Mouse (Mus musculus): ENCODE measurements around the gene Rccd1. TPM values are rescaled to one million over a fixed set of nuclear protein-coding genes. Genes with fewer than 3 reads are reported as not detected.

Rccd1 gene
- polyA plus RNA-seq (2014; fragmentation: Nextera tagmentation; extraction: Ambion mirVana): 9.4 and 11.6 TPM in 2 replicates

- H3K4me3 ChIP-seq (replicated peaks; ENCODE audit: low read length): peak within 1 kb of the TSS; percentile 46
- DNase-seq (ENCODE audit: low spot score) (peak; percentile 96), ATAC-seq (ENCODE audit: low FRiP score) (peak; percentile 99)
- no peaks in the 10 kb centered on the region for H3K27me3 ChIP-seq (ENCODE audit: control insufficient read depth, insufficient read depth, low read length)
- 1% methylated on average over 38 of the region's 38 CpGs for WGBS
- H3K36me3 ChIP-seq (replicated peaks; ENCODE audit: control insufficient read depth, insufficient read depth): peaks cover 55% of the 10 kb centered on the region
- peak within 1 kb of the TSS; percentile 59 for H3K9ac ChIP-seq
- no peaks in the 10 kb centered on the region for H3K9me3 ChIP-seq (ENCODE audit: control insufficient read depth, low read length)
- peaks cover 12% of the 10 kb centered on the region for H3K4me1 ChIP-seq (replicated peaks; ENCODE audit: control insufficient read depth, insufficient read depth, low read length)
- H3K27ac ChIP-seq: peak within 1 kb of the TSS; percentile 84
- H3K4me2 ChIP-seq (replicated peaks): peak within 1 kb of the TSS; percentile 65
These were observed at the start of gene Rccd1 for GRCm38 (mm10) chr7:80324043-80324815. Gene Rccd1 (minus strand): TSS chr7:80324454.

GRCm38 (mm10) chr7:80373850-80374249 lies 49.6 kb upstream of the Rccd1 start:
- WGBS: 77% methylated on average over 12 of the region's 12 CpGs
- DNase-seq (ENCODE audit: low spot score): no peak
- no peak for ATAC-seq (ENCODE audit: low FRiP score)

GRCm38 (mm10) chr7:80373352-80373751 lies 49.1 kb upstream of the Rccd1 start:
- no peak for ATAC-seq (ENCODE audit: low FRiP score)
- Histone ChIP-seq H3K4me2 (replicated peaks) (no peak overlapping the region), H3K9me3 (ENCODE audit: control insufficient read depth, low read length) (no peaks in the 10 kb centered on the region), H3K27ac (no peak overlapping the region), H3K9ac (no peak overlapping the region), H3K36me3 (replicated peaks; ENCODE audit: control insufficient read depth, insufficient read depth) (peaks cover 4% of the 10 kb centered on the region), H3K4me3 (replicated peaks; ENCODE audit: low read length) (no peak overlapping the region), H3K4me1 (replicated peaks; ENCODE audit: control insufficient read depth, insufficient read depth, low read length) (peaks cover 16% of the 10 kb centered on the region), H3K27me3 (ENCODE audit: control insufficient read depth, insufficient read depth, low read length) (no peaks in the 10 kb centered on the region)
- DNase-seq (ENCODE audit: low spot score): no peak
- 79% methylated on average over 4 of the region's 4 CpGs for WGBS

More at GRCm38 (mm10) chr7:80373850-80374249, 49.6 kb upstream of the Rccd1 start:
- Histone ChIP-seq H3K27me3 (ENCODE audit: control insufficient read depth, insufficient read depth, low read length) (no peaks in the 10 kb centered on the region), H3K9me3 (ENCODE audit: control insufficient read depth, low read length) (no peaks in the 10 kb centered on the region), H3K36me3 (replicated peaks; ENCODE audit: control insufficient read depth, insufficient read depth) (no peaks in the 10 kb centered on the region), H3K9ac (no peak overlapping the region), H3K4me2 (replicated peaks) (no peak overlapping the region), H3K27ac (no peak overlapping the region), H3K4me3 (replicated peaks; ENCODE audit: low read length) (no peak overlapping the region), H3K4me1 (replicated peaks; ENCODE audit: control insufficient read depth, insufficient read depth, low read length) (peaks cover 16% of the 10 kb centered on the region)

- 63% methylated on average over 2 of the region's 2 CpGs for WGBS
- Histone ChIP-seq H3K4me2 (replicated peaks) (no peak overlapping the region), H3K4me3 (replicated peaks; ENCODE audit: low read length) (no peak overlapping the region), H3K9ac (no peak overlapping the region), H3K4me1 (replicated peaks; ENCODE audit: control insufficient read depth, insufficient read depth, low read length) (peaks cover 16% of the 10 kb centered on the region), H3K27me3 (ENCODE audit: control insufficient read depth, insufficient read depth, low read length) (no peaks in the 10 kb centered on the region), H3K27ac (no peak overlapping the region), H3K36me3 (replicated peaks; ENCODE audit: control insufficient read depth, insufficient read depth) (peaks cover 11% of the 10 kb centered on the region), H3K9me3 (ENCODE audit: control insufficient read depth, low read length) (no peaks in the 10 kb centered on the region)
- DNase-seq (ENCODE audit: low spot score) (no peak), ATAC-seq (ENCODE audit: low FRiP score) (no peak)
These were observed 48.4 kb upstream of the Rccd1 start for GRCm38 (mm10) chr7:80372667-80373066.

- 89% methylated on average over 3 of the region's 3 CpGs for WGBS
- H3K27me3 ChIP-seq (ENCODE audit: control insufficient read depth, insufficient read depth, low read length): no peaks in the 10 kb centered on the region
- H3K4me2 ChIP-seq (replicated peaks): no peak overlapping the region
- H3K4me1 ChIP-seq (replicated peaks; ENCODE audit: control insufficient read depth, insufficient read depth, low read length): peaks cover 16% of the 10 kb centered on the region
- peaks cover 16% of the 10 kb centered on the region for H3K36me3 ChIP-seq (replicated peaks; ENCODE audit: control insufficient read depth, insufficient read depth)
- no peaks in the 10 kb centered on the region for H3K9me3 ChIP-seq (ENCODE audit: control insufficient read depth, low read length)
- DNase-seq (ENCODE audit: low spot score): no peak
- no peak overlapping the region for H3K27ac ChIP-seq
- no peak for ATAC-seq (ENCODE audit: low FRiP score)
- no peak overlapping the region for H3K9ac ChIP-seq
- H3K4me3 ChIP-seq (replicated peaks; ENCODE audit: low read length): no peak overlapping the region
These were observed 47.9 kb upstream of the Rccd1 start for GRCm38 (mm10) chr7:80372166-80372565.

- DNase-seq (ENCODE audit: low spot score): peak; percentile 82
- Histone ChIP-seq H3K4me2 (replicated peaks) (peak within 1 kb of the TSS; percentile 82), H3K4me1 (replicated peaks; ENCODE audit: control insufficient read depth, insufficient read depth, low read length) (peaks cover 16% of the 10 kb centered on the region), H3K27ac (peak within 1 kb of the TSS; percentile 80), H3K36me3 (replicated peaks; ENCODE audit: control insufficient read depth, insufficient read depth) (peaks cover 26% of the 10 kb centered on the region), H3K27me3 (ENCODE audit: control insufficient read depth, insufficient read depth, low read length) (no peaks in the 10 kb centered on the region), H3K9me3 (ENCODE audit: control insufficient read depth, low read length) (no peaks in the 10 kb centered on the region), H3K4me3 (replicated peaks; ENCODE audit: low read length) (peak within 1 kb of the TSS; percentile 68), H3K9ac (peak within 1 kb of the TSS; percentile 81)
- ATAC-seq (ENCODE audit: low FRiP score): peak; percentile 71
- WGBS: under 1% methylated on average over 58 of the region's 86 CpGs
These were observed 46.9 kb upstream of the Rccd1 start, which contains the start of gene Man2a2 for GRCm38 (mm10) chr7:80371041-80371751. Gene Man2a2 (minus strand): TSS chr7:80371375.

- Histone ChIP-seq H3K27me3 (ENCODE audit: control insufficient read depth, insufficient read depth, low read length) (no peaks in the 10 kb centered on the region), H3K9me3 (ENCODE audit: control insufficient read depth, low read length) (no peaks in the 10 kb centered on the region), H3K27ac (peak overlapping the region; percentile 80), H3K36me3 (replicated peaks; ENCODE audit: control insufficient read depth, insufficient read depth) (peaks cover 31% of the 10 kb centered on the region), H3K4me2 (replicated peaks) (peak overlapping the region; percentile 82), H3K4me1 (replicated peaks; ENCODE audit: control insufficient read depth, insufficient read depth, low read length) (peaks cover 16% of the 10 kb centered on the region), H3K4me3 (replicated peaks; ENCODE audit: low read length) (peak overlapping the region; percentile 68), H3K9ac (peak overlapping the region; percentile 81)
- ATAC-seq (ENCODE audit: low FRiP score) (peak; percentile 31), DNase-seq (ENCODE audit: low spot score) (peak; percentile 68)
- under 1% methylated on average over 26 of the region's 31 CpGs for WGBS
These were observed 46.4 kb upstream of the Rccd1 start for GRCm38 (mm10) chr7:80370649-80371040.

- H3K9ac ChIP-seq: peak overlapping the region; percentile 81
- H3K4me3 ChIP-seq (replicated peaks; ENCODE audit: low read length): peak overlapping the region; percentile 68
- WGBS: 53% methylated on average over 4 of the region's 4 CpGs
- H3K9me3 ChIP-seq (ENCODE audit: control insufficient read depth, low read length): no peaks in the 10 kb centered on the region
- no peak for DNase-seq (ENCODE audit: low spot score)
- peaks cover 37% of the 10 kb centered on the region for H3K36me3 ChIP-seq (replicated peaks; ENCODE audit: control insufficient read depth, insufficient read depth)
- H3K4me1 ChIP-seq (replicated peaks; ENCODE audit: control insufficient read depth, insufficient read depth, low read length): peaks cover 16% of the 10 kb centered on the region
- no peaks in the 10 kb centered on the region for H3K27me3 ChIP-seq (ENCODE audit: control insufficient read depth, insufficient read depth, low read length)
- H3K27ac ChIP-seq: peak overlapping the region; percentile 80
- ATAC-seq (ENCODE audit: low FRiP score): no peak
- H3K4me2 ChIP-seq (replicated peaks): peak overlapping the region; percentile 82
These were observed 45.7 kb upstream of the Rccd1 start for GRCm38 (mm10) chr7:80369967-80370431.

GRCm38 (mm10) chr7:80369461-80369860 lies 45.2 kb upstream of the Rccd1 start:
- 61% methylated on average over 5 of the region's 5 CpGs for WGBS
- H3K4me2 ChIP-seq (replicated peaks): peak overlapping the region; percentile 82
- no peak for DNase-seq (ENCODE audit: low spot score)
- no peaks in the 10 kb centered on the region for H3K27me3 ChIP-seq (ENCODE audit: control insufficient read depth, insufficient read depth, low read length)
- H3K4me3 ChIP-seq (replicated peaks; ENCODE audit: low read length): peak overlapping the region; percentile 68; the same call in 1 of the 2 replicates
- ATAC-seq (ENCODE audit: low FRiP score): no peak
- H3K9me3 ChIP-seq (ENCODE audit: control insufficient read depth, low read length): no peaks in the 10 kb centered on the region
- H3K36me3 ChIP-seq (replicated peaks; ENCODE audit: control insufficient read depth, insufficient read depth): peaks cover 42% of the 10 kb centered on the region
- H3K9ac ChIP-seq: peak overlapping the region; percentile 81
- no peak overlapping the region for H3K27ac ChIP-seq
- H3K4me1 ChIP-seq (replicated peaks; ENCODE audit: control insufficient read depth, insufficient read depth, low read length): peaks cover 16% of the 10 kb centered on the region
